Mouse (Mus musculus) embryonic facial prominence, embryonic 15.5 days (tissue): Measurements from ENCODE around the gene Hes1. TPM values are rescaled to one million over a fixed set of nuclear protein-coding genes. Genes with fewer than 3 reads are reported as not detected.

Experiments
- ATAC-seq: fragments of 200-750 bp; cut with Nextera tagmentation; 2 replicates; pipeline ENCODE4 v1.8.0; 2017; ENCODE audit warnings: low read depth, moderate TSS enrichment; ENCODE audit not compliant: insufficient number of reproducible peaks, low FRiP score, low TSS enrichment
- H3K27ac ChIP-seq: fragments of 300-500 bp; sonication (generic); replicated peaks from 2 replicates; pipeline ENCODE4 v1.5.1; 2015; ENCODE audit warnings: mild to moderate bottlenecking, inconsistent platforms
- H3K27me3 ChIP-seq: fragments of 300-500 bp; sonication (generic); 2 replicates; pipeline ENCODE4 v1.6.1; 2015; ENCODE audit warnings: inconsistent platforms
- H3K36me3 ChIP-seq: fragments of 300-500 bp; sonication (generic); 2 replicates; pipeline ENCODE4 v1.6.1; 2015; ENCODE audit warnings: mild to moderate bottlenecking, inconsistent platforms
- H3K4me1 ChIP-seq: fragments of 300-500 bp; sonication (generic); 2 replicates; pipeline ENCODE4 v1.6.1; 2015; ENCODE audit warnings: inconsistent platforms
- H3K4me2 ChIP-seq: fragments of 300-500 bp; sonication (generic); replicated peaks from 2 replicates; pipeline ENCODE4 v1.6.1; 2015; ENCODE audit warnings: mild to moderate bottlenecking, inconsistent platforms
- H3K4me3 ChIP-seq: fragments of 300-500 bp; sonication (generic); replicated peaks from 2 replicates; pipeline ENCODE4 v1.5.1; 2015; ENCODE audit warnings: mild to moderate bottlenecking, inconsistent platforms
- H3K9ac ChIP-seq: fragments of 300-500 bp; sonication (generic); 2 replicates; pipeline ENCODE4 v1.6.1; 2015; ENCODE audit warnings: inconsistent platforms
- H3K9me3 ChIP-seq: fragments of 300-500 bp; sonication (generic); replicated peaks from 2 replicates; pipeline ENCODE4 v1.6.1; 2016; ENCODE audit warnings: inconsistent platforms
- WGBS: fragments of 180-500 bp; shearing (Covaris S2); methylation state at CpG from one replicate; pipeline ENCODE4 v1.1.7; 2015; 5-methylcytosine and 5-hydroxymethylcytosine counted together
- polyA plus RNA-seq: library from polyadenylated mRNA; unstranded; fragments of >200 nt; fragmentation: Nextera tagmentation; extraction: Ambion mirVana; gene quantifications from 2 replicates; pipeline ENCODE4 v1.2.1, GENCODE M21; 2015

Hes1 gene
- polyA plus RNA-seq, 1 experiment from 2014 or later = 63.6 TPM

- Histone ChIP-seq H3K9me3 (no peaks in the 10 kb centered on the region), H3K36me3 (no peaks in the 10 kb centered on the region), H3K4me2 (no peak overlapping the region), H3K4me1 (0 out of 2 replicates have a peak, but pooled peaks cover 5% of the 10 kb centered on the region), H3K27me3 (no peaks in the 10 kb centered on the region), H3K9ac (no peak overlapping the region), H3K27ac (no peak overlapping the region), H3K4me3 (no peak overlapping the region)
- 67% methylated on average over 2 of the region's 2 CpGs for WGBS
- no peak for ATAC-seq
These were observed 11.9 kb upstream of the Hes1 start for GRCm38 (mm10) chr16:30052271-30052670.

- no peaks in the 10 kb centered on the region for H3K36me3 ChIP-seq
- ATAC-seq = no peak
- H3K9ac ChIP-seq = no peak overlapping the region
- no peaks in the 10 kb centered on the region for H3K4me1 ChIP-seq
- no peak overlapping the region for H3K4me3 ChIP-seq
- no peak overlapping the region for H3K27ac ChIP-seq
- H3K4me2 ChIP-seq = no peak overlapping the region
- H3K27me3 ChIP-seq = no peaks in the 10 kb centered on the region
- WGBS = 61% methylated on average over 16 of the region's 16 CpGs
- no peaks in the 10 kb centered on the region for H3K9me3 ChIP-seq
These were observed 11.2 kb upstream of the Hes1 start for GRCm38 (mm10) chr16:30052839-30053511.

GRCm38 (mm10) chr16:30054541-30054940, 9.6 kb upstream of the Hes1 start:
- no peak for ATAC-seq
- Histone ChIP-seq H3K27ac (no peak overlapping the region), H3K36me3 (no peaks in the 10 kb centered on the region), H3K4me3 (no peak overlapping the region), H3K4me1 (peaks cover 6% of the 10 kb centered on the region), H3K27me3 (no peaks in the 10 kb centered on the region), H3K9me3 (no peaks in the 10 kb centered on the region), H3K4me2 (no peak overlapping the region), H3K9ac (no peak overlapping the region)
- 76% methylated on average over 4 of the region's 4 CpGs for WGBS

- H3K4me1 ChIP-seq = peaks cover 15% of the 10 kb centered on the region
- ATAC-seq = no peak
- H3K9ac ChIP-seq = no peak overlapping the region
- no peak overlapping the region for H3K4me2 ChIP-seq
- 64% methylated on average over 10 of the region's 10 CpGs for WGBS
- H3K9me3 ChIP-seq = no peaks in the 10 kb centered on the region
- H3K4me3 ChIP-seq = no peak overlapping the region
- no peaks in the 10 kb centered on the region for H3K36me3 ChIP-seq
- no peaks in the 10 kb centered on the region for H3K27me3 ChIP-seq
- H3K27ac ChIP-seq = no peak overlapping the region
These were observed 8.8 kb upstream of the Hes1 start for GRCm38 (mm10) chr16:30055361-30055889.

GRCm38 (mm10) chr16:30055927-30056326, 8.3 kb upstream of the Hes1 start:
- 69% methylated on average over 7 of the region's 7 CpGs for whole genome bisulfite sequencing
- Histone ChIP-seq H3K4me3 (no peak overlapping the region), H3K27me3 (no peaks in the 10 kb centered on the region), H3K27ac (no peak overlapping the region), H3K36me3 (no peaks in the 10 kb centered on the region), H3K9me3 (no peaks in the 10 kb centered on the region), H3K4me1 (peaks cover 20% of the 10 kb centered on the region), H3K4me2 (no peak overlapping the region), H3K9ac (no peak overlapping the region)
- ATAC-seq = no peak

- Histone ChIP-seq H3K9me3 (no peaks in the 10 kb centered on the region), H3K27ac (no peak overlapping the region), H3K4me1 (peaks cover 27% of the 10 kb centered on the region), H3K9ac (no peak overlapping the region), H3K4me2 (no peak overlapping the region), H3K36me3 (no peaks in the 10 kb centered on the region), H3K4me3 (no peak overlapping the region), H3K27me3 (peaks cover under 1% of the 10 kb centered on the region; the same call in 1 of the 2 replicates)
- 83% methylated on average over 2 of the region's 2 CpGs for WGBS
- ATAC-seq = no peak; the same call in 1 of the 2 replicates
These were observed 7.3 kb upstream of the Hes1 start for GRCm38 (mm10) chr16:30056906-30057305.

- no peak overlapping the region for H3K4me3 ChIP-seq
- H3K4me1 ChIP-seq = peaks cover 40% of the 10 kb centered on the region
- no peaks in the 10 kb centered on the region for H3K36me3 ChIP-seq
- 14% methylated on average over 9 of the region's 9 CpGs for WGBS
- peaks cover 3% of the 10 kb centered on the region; the same call in 1 of the 2 replicates for H3K27me3 ChIP-seq
- H3K9ac ChIP-seq = no peak overlapping the region
- H3K27ac ChIP-seq = peak overlapping the region; percentile 36
- H3K4me2 ChIP-seq = 0 out of 2 replicates have a peak overlapping the region, but pooled peaks have one; percentile 12
- no peaks in the 10 kb centered on the region for H3K9me3 ChIP-seq
- ATAC-seq = 0 out of 2 replicates have a peak, but pooled peaks have one; percentile 3
These were observed 5.0 kb upstream of the Hes1 start for GRCm38 (mm10) chr16:30058974-30059717.

- WGBS = 13% methylated on average over 8 of the region's 8 CpGs
- ATAC-seq = no peak
- no peak overlapping the region for H3K9ac ChIP-seq
These were observed 3.8 kb upstream of the Hes1 start for GRCm38 (mm10) chr16:30060412-30060811.

GRCm38 (mm10) chr16:30062242-30063030, 1.7 kb upstream of the Hes1 start:
- 27% methylated on average over 12 of the region's 12 CpGs for WGBS
- H3K4me1 ChIP-seq = peaks cover 52% of the 10 kb centered on the region

More at GRCm38 (mm10) chr16:30060412-30060811, 3.8 kb upstream of the Hes1 start:
- H3K36me3 ChIP-seq = no peaks in the 10 kb centered on the region
- peak overlapping the region; percentile 12 for H3K27ac ChIP-seq
- H3K4me1 ChIP-seq = peaks cover 49% of the 10 kb centered on the region
- no peak overlapping the region for H3K4me3 ChIP-seq
- 0 out of 2 replicates have a peak overlapping the region, but pooled peaks have one; percentile 17 for H3K4me2 ChIP-seq
- H3K9me3 ChIP-seq = no peaks in the 10 kb centered on the region
- H3K27me3 ChIP-seq = peaks cover 3% of the 10 kb centered on the region; the same call in 1 of the 2 replicates

GRCm38 (mm10) chr16:30063121-30063881, 883 bp upstream of the Hes1 start:
- H3K27me3 ChIP-seq = peaks cover 3% of the 10 kb centered on the region; the same call in 1 of the 2 replicates
- H3K36me3 ChIP-seq = no peaks in the 10 kb centered on the region
- under 1% methylated on average over 70 of the region's 82 CpGs for WGBS
- peak; percentile 26 for ATAC-seq
- H3K9me3 ChIP-seq = no peaks in the 10 kb centered on the region
- peak overlapping the region; percentile 93 for H3K4me2 ChIP-seq
- peak overlapping the region; percentile 55 for H3K4me3 ChIP-seq
- peaks cover 57% of the 10 kb centered on the region for H3K4me1 ChIP-seq
- H3K27ac ChIP-seq = peak overlapping the region; percentile 96
- H3K9ac ChIP-seq = peak overlapping the region; percentile 64

More at GRCm38 (mm10) chr16:30062242-30063030, 1.7 kb upstream of the Hes1 start:
- Histone ChIP-seq H3K9ac (no peak overlapping the region; the same call in 1 of the 2 replicates), H3K4me2 (peak overlapping the region; percentile 93), H3K27me3 (peaks cover 3% of the 10 kb centered on the region; the same call in 1 of the 2 replicates), H3K27ac (peak overlapping the region; percentile 96), H3K9me3 (no peaks in the 10 kb centered on the region), H3K36me3 (no peaks in the 10 kb centered on the region), H3K4me3 (peak overlapping the region; percentile 55)
- no peak for ATAC-seq
